Mouse (Mus musculus): Measurements from ENCODE around the gene Hist1h4j.
"Not testable (repeated sequence)": the region's sequence is repeated elsewhere in the genome, so short reads cannot be mapped to it uniquely, and the experiment has no call there.

Hist1h4j gene

DNA sequence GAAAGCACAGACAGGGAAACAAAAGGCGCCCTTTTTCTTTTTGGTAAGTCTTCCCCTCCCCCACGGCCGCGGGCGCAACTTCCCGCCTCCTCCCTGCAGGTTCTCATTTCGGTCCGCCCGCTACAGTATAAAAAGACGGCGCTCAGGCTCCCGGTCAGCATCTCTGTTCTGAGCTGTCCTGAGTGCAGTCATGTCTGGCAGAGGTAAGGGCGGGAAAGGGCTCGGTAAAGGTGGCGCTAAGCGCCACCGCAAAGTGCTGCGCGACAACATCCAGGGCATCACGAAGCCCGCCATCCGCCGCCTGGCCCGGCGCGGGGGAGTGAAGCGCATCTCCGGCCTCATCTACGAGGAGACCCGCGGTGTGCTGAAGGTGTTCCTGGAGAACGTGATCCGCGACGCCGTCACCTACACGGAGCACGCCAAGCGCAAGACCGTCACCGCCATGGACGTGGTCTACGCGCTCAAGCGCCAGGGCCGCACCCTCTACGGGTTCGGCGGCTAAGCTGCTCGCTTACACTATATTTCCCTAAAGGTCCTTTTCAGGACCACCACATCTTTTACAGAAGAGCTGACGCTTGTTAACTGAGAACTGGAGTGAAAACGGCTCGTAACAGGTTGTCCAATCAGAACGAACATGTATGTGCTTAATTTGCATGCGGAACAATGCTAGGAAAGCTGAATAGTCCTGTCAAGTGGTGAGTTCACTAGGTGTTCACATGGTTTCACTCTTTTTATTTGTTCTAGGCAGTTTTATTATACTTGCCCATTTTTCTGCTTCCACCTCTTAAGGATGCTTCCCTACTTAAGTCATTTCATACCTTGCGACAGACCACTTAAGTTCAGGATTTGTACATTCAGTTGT is at the start of gene Hist1h4j:
Gene Hist1h4j (plus strand): TSS at position 159 of the 862 bp plus-strand sequence.
- DNase-seq, result peak; percentile 97

DNA sequence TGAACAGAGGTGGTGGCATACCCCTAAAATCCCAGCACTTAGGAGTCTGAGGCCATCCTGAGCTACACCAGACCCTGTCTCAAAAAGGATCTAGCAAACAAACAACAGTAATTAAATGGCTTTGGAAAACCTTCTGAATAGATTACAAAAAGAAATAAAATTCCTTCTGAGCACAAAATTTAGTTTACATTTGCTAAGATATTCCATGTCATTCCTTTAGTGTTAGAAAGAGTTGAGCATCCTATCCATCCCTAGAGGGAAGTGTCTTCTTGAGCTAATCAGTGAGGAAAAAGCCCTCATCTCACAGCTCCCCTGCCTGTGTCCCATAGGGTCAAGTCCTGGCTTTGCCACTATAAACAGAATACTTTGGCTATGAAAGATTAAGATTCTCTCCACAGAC is 37.1 kb upstream of the Hist1h4j start, which contains the start of gene Olfr1359:
Gene Olfr1359 (plus strand): TSS at position 301 of the 400 bp plus-strand sequence.
- DNase-seq, result no peak

DNA sequence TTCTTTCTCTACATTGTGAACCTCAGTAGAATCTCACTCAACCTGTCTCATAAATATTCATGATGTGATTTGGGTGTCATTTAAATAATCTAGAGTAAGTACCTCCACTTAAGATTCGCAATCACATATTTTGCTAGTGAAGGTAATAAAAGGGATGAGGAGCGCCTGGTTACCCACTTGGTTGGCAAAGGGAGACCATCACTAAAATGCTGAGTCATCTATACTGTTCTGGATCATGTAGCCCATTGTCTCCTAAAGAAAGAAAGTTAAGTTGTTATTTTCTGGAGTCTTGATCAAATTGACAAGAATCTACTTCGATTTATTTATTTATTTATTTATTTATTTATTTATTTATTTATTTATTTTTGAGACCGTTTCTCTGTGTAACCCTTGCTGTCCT is 28.2 kb upstream of the Hist1h4j start:
- DNase-seq, result no peak

DNA sequence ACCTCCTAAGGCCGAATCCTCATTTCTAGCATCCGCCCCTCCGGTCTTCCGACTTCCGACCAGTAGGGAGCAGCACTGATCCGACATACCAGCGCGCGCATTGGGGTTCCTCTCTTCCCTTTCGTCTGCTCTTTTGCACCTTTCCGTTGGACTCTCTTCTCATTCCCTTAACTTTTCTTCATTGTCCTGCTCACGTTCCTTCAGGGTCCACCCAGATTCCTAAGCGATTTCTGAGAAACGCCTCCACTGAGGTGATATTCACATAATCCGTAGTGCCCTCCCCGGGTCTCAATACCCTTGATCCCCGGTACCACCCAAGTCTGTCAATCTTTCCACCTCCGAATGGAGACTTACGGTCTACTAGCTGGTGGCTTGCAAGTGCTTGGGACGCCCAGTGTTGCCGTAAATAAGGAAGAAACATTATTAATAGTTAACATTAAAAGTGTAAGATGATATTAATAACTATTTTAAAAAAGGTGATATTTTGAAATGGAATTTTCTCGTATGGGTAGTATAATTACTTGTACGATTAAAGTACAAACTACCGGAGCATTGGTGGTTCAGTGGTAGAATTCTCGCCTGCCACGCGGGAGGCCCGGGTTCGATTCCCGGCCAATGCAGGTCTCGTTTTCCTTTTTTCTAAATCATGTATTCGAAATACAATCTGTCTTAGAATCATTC is 24.7 kb upstream of the Hist1h4j start:
- DNase-seq, result peak; percentile 98

DNA sequence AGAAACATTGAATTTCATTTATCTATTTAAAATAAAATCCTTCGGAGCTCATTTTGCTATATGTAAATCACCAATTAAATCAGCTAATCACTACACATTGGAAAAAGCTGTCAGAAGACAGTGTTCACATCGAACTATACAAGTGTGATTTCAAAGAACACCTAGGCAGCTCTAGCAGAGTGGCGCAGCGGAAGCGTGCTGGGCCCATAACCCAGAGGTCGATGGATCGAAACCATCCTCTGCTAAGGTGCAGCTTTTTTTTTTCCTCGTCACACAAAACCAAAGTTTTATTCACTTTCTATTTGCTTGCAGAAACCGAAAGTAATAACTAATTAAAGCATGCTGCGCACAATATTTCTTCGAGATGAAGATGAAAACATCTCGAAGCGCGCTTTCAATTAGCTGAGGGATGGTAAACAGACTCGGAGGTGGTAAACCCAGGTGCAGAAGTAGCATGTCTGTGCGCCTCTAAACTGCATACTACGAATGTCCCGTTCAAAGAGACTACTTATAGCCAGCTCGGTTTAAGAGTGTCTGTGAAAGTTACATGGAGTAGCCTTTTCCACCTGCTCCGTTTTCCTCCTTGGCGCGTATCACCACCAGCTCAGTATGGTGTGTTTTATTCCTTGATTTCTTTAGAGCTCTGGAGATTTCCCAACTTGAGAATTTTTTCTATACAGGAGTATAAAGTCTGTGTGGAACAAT is 23.9 kb upstream of the Hist1h4j start:
- peak; percentile 93 for DNase-seq

DNA sequence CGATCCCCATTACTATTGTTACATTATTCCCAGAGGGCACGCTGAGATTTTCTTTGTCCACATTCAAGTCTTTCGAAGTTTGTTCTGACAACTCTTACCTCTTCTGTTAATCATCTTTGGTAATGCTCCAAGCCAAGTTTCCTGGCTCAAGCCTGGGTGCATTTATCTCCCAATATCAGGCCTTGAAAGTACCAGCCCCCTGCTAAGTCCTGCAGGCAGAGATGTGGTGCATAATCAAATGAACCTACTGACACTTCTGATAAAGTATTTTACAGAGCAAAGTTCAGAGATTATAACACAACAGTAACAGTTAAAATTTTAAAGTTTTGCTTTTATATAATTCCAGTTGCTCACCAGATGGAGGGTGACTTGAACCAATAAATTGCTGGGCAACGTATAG is 23.2 kb upstream of the Hist1h4j start:
- no peak for DNase-seq

DNA sequence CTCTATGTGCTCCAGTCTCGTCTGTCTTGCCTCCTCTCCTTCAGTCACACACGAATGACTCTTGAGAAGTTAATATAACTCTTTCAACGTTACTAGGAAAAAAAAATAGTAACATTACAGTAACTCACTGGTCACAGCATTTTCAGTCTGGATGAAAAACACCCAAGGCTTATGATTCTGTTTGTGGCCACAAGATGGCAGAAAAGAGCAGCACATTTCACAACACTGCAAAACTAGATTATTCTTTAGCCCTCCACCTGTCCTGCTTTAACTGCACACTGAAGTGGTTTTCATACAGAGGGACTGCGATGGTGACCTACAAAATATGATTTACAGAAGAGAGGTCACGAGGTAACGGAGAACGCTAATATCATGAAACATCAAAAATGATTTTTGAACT is 20.1 kb upstream of the Hist1h4j start:
- peak; percentile 91 for DNase-seq

DNA sequence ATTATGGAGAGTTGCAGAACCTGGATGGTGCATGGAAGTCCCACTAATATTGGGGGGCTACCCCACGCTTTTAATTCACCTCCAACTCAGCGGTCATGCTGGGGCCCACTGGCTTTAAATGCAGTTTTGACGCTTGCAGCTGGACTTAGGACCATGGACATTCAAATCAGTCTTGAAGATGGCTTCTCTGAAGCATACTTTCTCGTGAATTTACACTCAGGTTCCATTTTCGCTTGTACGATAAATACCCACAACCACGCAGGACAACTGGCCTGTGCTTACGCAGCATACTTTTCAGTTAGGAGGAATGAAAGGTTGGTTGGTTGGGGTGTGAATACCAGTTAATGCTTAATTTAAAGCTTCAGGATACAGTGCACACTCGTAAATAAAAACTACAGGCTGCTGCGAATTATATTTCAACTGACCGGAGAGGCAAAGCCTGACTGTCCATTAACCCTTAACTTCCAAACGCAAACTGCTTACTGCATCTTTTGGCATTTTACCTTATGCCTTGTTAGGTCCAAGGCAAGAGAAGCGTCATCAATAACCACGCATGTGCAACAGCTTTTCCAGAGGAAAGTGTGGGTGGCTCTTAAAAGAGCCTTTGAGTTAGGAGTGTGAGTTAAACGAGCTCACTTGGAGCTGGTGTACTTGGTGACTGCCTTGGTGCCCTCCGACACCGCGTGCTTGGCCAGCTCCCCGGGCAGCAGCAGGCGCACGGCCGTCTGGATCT is 19.6 kb upstream of the Hist1h4j start:
- peak; percentile 90 for DNase-seq

DNA sequence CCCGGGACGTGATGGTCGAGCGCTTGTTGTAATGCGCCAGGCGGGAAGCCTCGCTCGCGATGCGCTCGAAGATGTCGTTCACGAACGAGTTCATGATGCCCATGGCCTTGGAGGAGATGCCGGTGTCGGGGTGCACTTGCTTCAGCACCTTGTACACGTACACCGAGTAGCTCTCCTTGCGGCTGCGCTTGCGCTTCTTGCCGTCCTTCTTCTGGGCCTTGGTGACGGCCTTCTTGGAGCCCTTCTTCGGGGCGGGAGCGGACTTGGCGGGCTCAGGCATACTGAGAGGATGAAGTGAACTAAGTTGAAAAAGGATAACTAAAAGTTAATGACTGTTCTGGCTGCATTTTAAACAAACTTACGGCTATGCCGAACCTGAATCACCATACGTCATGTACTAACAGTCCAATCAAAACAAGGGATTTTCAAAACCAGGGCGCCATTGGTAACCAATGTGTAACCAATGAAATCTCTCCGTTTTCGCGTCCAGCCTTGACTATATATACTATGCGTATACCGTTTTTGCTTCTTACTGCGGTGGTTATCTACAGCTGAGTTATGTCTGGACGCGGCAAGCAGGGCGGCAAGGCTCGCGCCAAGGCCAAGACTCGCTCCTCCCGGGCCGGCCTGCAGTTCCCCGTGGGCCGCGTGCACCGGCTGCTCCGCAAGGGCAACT is 18.9 kb upstream of the Hist1h4j start, which contains the start of the genes Hist1h2bl and Hist1h2ai:
Gene Hist1h2bl (minus strand): TSS at position 280 of the 676 bp plus-strand sequence.
Gene Hist1h2ai (plus strand): TSS at position 559 of the 676 bp plus-strand sequence.
- DNase-seq, result peak; percentile 99

DNA sequence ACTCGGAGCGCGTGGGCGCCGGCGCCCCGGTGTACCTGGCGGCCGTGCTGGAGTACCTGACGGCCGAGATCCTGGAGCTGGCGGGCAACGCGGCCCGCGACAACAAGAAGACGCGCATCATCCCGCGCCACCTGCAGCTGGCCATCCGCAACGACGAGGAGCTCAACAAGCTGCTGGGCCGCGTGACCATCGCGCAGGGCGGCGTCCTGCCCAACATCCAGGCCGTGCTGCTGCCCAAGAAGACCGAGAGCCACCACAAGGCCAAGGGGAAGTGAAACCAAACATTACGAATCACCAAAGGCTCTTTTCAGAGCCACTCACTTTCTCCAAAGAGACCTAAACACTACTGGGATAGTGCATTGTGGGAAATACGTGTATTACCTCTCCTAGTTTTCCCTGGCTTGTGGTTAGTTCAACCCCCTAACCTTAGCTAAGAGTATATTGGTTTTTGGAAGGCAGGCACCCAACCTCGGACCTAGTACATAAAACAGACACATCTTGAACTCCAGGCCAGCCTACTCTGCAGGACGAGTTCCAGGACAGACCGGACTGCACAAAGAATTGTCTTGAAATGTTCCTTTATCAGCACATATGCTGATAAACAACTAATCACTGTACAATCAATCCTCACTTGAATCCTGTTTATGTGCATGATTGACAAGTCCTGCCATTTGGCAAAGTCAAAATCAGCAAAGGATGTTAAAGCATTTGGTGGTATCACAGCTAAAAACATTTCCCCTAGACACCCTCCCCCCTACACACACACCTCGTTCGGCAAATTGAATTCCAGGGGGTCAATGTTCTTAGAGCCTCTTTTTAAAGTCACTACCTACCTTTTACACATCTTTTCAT is 18.1 kb upstream of the Hist1h4j start:
- DNase-seq, result peak; percentile 93

DNA sequence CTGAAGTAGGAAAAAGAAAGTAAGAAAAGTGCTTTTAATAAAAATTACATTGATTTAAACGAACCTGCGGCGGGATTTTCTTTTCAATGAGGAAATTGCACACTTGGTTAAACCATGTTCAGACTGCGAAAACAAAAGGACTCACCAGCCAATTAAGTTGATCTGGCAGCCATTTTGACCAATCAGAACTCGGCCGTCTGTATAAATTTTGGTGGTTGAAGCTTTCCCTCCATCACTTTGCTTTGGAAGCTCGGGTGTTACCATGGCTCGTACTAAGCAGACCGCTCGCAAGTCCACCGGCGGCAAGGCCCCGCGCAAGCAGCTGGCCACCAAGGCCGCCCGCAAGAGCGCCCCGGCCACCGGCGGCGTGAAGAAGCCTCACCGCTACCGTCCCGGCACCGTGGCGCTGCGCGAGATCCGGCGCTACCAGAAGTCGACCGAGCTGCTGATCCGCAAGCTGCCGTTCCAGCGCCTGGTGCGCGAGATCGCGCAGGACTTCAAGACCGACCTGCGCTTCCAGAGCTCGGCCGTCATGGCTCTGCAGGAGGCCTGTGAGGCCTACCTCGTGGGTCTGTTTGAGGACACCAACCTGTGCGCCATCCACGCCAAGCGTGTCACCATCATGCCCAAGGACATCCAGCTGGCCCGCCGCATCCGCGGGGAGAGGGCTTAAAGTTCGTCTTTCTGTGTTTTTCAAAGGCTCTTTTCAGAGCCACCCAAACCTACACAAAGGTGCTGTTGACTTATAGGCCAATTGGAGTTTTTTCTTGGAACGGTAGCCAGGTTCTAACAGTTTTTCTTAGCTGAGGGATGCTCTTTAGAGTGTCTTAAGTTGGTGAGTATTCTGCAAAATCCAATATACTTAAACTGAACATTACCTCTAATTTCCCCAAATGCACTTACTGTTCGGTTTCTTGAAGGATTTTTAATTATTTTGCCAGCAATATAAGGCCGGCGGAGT is 17.2 kb upstream of the Hist1h4j start, which contains the start of gene Hist1h3h:
Gene Hist1h3h (plus strand): TSS at position 263 of the 961 bp plus-strand sequence.
- peak; percentile 99 for DNase-seq

DNA sequence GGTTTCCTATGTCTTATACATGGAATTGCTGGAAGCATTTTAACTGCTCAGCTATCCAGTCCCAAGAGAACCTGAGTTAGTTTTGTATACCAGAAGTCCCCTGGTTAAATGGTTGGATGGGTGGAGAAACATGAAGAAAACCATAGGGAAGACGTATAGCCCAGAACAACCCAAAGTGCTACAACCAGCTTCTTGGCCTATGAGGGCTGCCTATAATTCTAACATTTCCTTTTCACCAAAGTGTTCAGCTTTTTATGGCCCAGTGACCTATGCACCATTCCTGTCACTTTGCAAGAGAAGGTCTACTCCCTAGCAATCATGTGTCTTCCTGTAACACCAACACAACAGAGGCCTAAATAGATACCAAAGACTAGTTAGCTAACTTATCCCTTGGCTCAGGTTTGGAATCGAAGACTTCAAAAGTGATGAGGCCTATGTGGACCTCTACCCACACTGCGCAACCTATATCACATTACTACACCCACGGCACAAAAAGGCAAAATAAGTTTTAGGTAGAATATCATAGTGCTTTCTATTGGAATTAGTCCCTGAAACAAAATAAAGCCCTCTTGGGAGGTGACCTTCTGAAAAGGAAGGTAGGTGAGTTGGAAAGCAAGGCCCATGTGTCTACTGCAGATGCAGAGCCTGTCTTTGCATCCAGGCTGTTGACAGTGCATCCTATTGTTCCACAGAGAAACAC is 16.3 kb upstream of the Hist1h4j start:
- no peak for DNase-seq

DNA sequence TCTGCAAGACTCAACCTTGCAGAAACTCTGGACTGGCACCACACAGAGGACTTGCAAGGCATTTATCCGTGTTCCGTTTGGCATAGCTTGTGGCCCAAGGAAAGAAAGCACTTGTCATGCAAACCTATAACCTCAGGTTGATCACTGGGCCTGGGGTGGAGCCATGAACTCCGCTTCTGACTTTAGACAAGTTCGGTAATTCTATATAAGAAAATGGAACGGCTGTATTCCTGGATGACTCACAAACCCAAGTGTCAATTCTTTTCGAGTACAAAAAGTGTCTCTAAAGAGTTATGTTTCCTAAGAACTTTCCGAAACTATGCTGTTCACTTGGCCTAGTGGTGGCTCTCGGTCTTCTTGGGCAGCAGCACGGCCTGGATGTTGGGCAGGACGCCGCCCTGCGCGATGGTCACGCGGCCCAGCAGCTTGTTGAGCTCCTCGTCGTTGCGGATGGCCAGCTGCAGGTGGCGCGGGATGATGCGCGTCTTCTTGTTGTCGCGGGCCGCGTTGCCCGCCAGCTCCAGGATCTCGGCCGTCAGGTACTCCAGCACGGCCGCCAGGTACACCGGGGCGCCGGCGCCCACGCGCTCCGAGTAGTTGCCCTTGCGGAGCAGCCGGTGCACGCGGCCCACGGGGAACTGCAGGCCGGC is 13.6 kb upstream of the Hist1h4j start:
- not testable (repeated sequence) for DNase-seq

DNA sequence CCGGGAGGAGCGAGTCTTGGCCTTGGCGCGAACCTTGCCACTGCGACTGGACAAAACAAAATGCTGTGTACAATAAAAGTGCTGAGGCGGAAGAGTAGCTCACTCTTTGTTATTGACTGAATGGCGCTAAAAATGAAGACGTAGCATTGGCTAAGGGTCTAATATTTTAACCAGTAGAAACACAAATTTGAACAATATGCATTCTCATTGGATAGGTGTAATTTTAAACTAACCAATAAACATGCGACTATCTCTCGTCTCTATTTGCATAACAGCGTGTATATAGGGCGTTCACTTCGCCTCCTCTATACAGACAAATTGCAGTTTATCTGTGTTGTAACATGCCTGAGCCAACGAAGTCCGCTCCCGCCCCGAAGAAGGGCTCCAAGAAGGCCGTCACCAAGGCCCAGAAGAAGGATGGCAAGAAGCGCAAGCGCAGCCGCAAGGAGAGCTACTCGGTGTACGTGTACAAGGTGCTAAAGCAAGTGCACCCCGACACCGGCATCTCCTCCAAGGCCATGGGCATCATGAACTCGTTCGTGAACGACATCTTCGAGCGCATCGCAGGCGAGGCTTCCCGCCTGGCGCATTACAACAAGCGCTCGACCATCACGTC is 13.0 kb upstream of the Hist1h4j start, which contains the start of gene Hist1h2bm:
Gene Hist1h2bm (plus strand): TSS at position 288 of the 616 bp plus-strand sequence.
- DNase-seq, result peak; percentile 97

DNA sequence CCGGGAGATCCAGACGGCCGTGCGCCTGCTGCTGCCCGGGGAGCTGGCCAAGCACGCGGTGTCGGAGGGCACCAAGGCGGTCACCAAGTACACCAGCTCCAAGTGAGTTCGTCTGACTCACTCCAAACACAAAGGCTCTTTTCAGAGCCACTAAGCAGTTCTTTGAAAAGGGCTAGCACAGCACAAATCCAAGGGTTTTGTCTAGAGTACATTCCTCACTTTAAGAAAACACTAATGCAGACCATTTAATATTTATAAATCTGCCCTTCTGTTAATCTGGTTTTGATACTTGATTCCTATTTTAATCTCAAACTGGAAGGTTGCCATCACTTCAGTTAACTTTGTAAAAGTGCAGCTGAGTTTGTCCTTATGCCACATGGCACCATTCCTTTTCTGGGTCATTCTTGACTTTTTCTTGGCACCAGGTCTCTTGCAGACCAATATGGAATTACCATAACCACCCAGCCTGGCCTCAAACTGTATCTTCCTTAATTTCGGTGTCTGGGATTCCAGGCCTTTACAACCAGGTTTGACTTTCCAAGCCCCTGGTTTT is 12.4 kb upstream of the Hist1h4j start:
- no peak for DNase-seq

DNA sequence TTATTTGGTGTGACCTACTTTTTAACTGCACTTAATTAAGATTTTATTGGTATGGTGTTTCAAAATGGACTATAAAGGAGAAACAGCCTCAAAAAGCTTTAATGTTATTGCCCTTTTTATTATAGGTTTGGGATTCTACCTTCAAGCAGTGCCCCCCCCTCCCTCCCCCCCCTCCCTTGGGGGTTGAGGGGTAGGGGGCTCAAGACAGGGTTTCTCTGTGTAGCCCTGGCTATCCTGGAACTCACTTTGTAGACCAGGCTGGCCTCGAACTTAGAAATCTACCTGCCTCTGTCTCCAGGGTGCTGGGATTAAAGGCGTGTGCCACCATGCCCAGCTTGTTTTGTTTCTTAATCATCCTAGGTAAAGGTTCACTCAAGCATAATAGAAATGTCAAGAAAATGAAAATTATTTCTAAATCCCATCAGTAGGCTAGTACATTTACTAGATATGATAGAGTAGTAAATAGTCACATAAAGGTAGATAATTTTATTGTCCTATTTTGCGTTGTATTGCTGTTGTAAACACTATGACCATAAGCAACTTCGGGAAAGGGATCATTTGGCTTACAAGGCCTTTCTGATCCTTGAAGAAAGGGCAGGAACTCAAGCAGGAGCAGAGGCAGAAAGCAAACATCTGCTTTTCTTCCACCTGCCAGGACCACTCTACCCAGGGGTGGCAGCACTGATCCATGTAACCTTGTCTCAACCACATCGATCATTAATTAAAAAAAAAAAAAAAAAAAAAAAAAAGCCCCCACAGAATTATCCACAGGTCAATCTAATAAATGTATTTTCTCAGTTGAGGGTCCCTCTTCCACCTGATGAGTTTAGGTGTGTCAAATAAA is 11.6 kb upstream of the Hist1h4j start:
- no peak for DNase-seq

Measured in heart, adult 11 months (tissue).